Mouse (Mus musculus) kidney, postnatal 14 days (tissue): ENCODE results near the gene Gm15107.
"Not testable (repeated sequence)": the region's sequence is repeated elsewhere in the genome, so short reads cannot be mapped to it uniquely, and the experiment has no call there.

Experiments used
- DNase-seq: peaks from one replicate; pipeline ENCODE4 v3.0.0; 2022; ENCODE audit warnings: mixed read lengths

Gm15107 gene

GRCm38 (mm10) chrX:148180424-148180823 is at the start of gene Gm15107:
Gene Gm15107 (plus strand): TSS chrX:148180724.
- not testable (repeated sequence) for DNase-seq
